Mouse (Mus musculus) myocyte (in vitro differentiated cells): Measurements from ENCODE around the gene Fancl. TPM values are rescaled to one million over a fixed set of nuclear protein-coding genes. Genes with fewer than 3 reads are reported as not detected.

Experiments used
- H3K27me3 ChIP-seq: one replicate; pipeline ENCODE4 v1.6.1; 2011; ENCODE audit not compliant: control insufficient read depth, insufficient read depth, insufficient read length
- H3K36me3 ChIP-seq: one replicate; pipeline ENCODE4 v1.6.1; 2011; ENCODE audit not compliant: control insufficient read depth, insufficient read depth
- H3K4me2 ChIP-seq: one replicate; pipeline ENCODE4 v1.6.1; 2011; ENCODE audit warnings: low read depth, control low read depth
- H3K4me3 ChIP-seq: one replicate; pipeline ENCODE4 v1.5.1; 2011; ENCODE audit warnings: mild to moderate bottlenecking, control low read depth, moderate library complexity
- H3K79me2 ChIP-seq: one replicate; pipeline ENCODE4 v1.6.1; 2011; ENCODE audit not compliant: control insufficient read depth, insufficient read depth
- H3ac ChIP-seq: one replicate; pipeline ENCODE4 v1.6.1; 2011; ENCODE audit not compliant: control insufficient read depth, insufficient read length
- CEBPB ChIP-seq: IDR thresholded peaks from 2 replicates; pipeline ENCODE4 v1.6.1; 2011; ENCODE audit warnings: mild to moderate bottlenecking, moderate library complexity; ENCODE audit not compliant: poor library complexity, insufficient read depth, severe bottlenecking
- E2F4 ChIP-seq: IDR thresholded peaks from one replicate; pipeline ENCODE4 v1.6.1; 2011; ENCODE audit warnings: mild to moderate bottlenecking, control low read depth, moderate library complexity; ENCODE audit not compliant: insufficient read depth
- MAX ChIP-seq: IDR thresholded peaks from one replicate; pipeline ENCODE4 v1.6.1; 2011; ENCODE audit warnings: low read depth, mild to moderate bottlenecking, control low read depth
- MYOD1 ChIP-seq, 3 experiments: IDR thresholded peaks; one replicate each; pipeline ENCODE4 v1.6.1; 2011; ENCODE audit warnings: control low read depth in 2 of 3, low read depth in 2 of 3, mild to moderate bottlenecking in 2 of 3, moderate library complexity in 1 of 3; ENCODE audit not compliant: insufficient read length in 2 of 3, control insufficient read depth in 1 of 3
- MYOG ChIP-seq, 3 experiments: IDR thresholded peaks; one replicate each; pipeline ENCODE4 v1.6.1; 2011; ENCODE audit warnings: control low read depth in 2 of 3, low read depth in 2 of 3, mild to moderate bottlenecking in 2 of 3; ENCODE audit not compliant: insufficient read length in 2 of 3, control insufficient read depth in 1 of 3, insufficient read depth in 1 of 3
- POLR2A ChIP-seq: IDR thresholded peaks from one replicate; pipeline ENCODE4 v1.6.1; 2011; ENCODE audit warnings: low read depth, mild to moderate bottlenecking, control low read depth, moderate library complexity; ENCODE audit not compliant: insufficient read length
- POLR2AphosphoS2 ChIP-seq: IDR thresholded peaks from one replicate; pipeline ENCODE4 v1.6.1; 2011; ENCODE audit warnings: low read depth, control low read depth; ENCODE audit not compliant: insufficient read length
- REST ChIP-seq: IDR thresholded peaks from one replicate; pipeline ENCODE4 v1.6.1; 2011; ENCODE audit warnings: mild to moderate bottlenecking, control low read depth, moderate library complexity; ENCODE audit not compliant: insufficient read depth, insufficient read length
- SRF ChIP-seq: IDR thresholded peaks from one replicate; pipeline ENCODE4 v1.6.1; 2011; ENCODE audit warnings: low read depth; ENCODE audit not compliant: control insufficient read depth, insufficient read length
- TCF12 ChIP-seq: IDR thresholded peaks from one replicate; pipeline ENCODE4 v1.6.1; 2011; ENCODE audit warnings: mild to moderate bottlenecking, control low read depth; ENCODE audit not compliant: poor library complexity, insufficient read depth, severe bottlenecking
- TCF3 ChIP-seq: IDR thresholded peaks from one replicate; pipeline ENCODE4 v1.6.1; 2011; ENCODE audit warnings: low read depth, control low read depth; ENCODE audit not compliant: insufficient read length
- USF1 ChIP-seq: IDR thresholded peaks from one replicate; pipeline ENCODE4 v1.6.1; 2011; ENCODE audit warnings: low read depth, mild to moderate bottlenecking, control low read depth, moderate library complexity
- polyA plus RNA-seq: library from polyadenylated mRNA; unstranded; fragments of >200 nt; fragmentation: generic; extraction: Trizol; gene quantifications from one replicate; pipeline ENCODE4 v1.2.1, GENCODE M21; 2012; ENCODE audit warnings: missing spikeins

Fancl gene
- polyA plus RNA-seq, 1 experiment: 9.8 TPM

DNA sequence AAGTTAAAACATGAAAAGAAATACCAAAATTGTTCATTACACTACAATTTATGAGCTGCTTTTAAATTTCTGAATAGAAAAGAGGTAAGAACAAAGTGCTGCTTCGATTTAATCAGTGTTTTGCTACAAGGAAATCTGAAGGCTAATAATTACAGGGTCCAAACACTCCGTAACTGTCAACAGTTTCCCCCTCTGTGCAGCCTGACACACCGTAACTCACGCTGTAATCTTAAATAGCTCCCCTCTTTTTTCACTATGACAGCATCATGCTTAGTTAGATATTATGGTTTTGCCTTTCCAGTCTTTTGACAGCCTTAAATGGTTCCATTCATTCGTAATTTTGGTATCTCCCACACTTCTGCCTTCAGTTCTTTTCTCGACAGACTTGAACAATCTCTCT lies 4.4 kb upstream of the Fancl start:
- Histone ChIP-seq H3ac (no peak overlapping the region), H3K4me2 (no peak overlapping the region), H3K27me3 (no peaks in the 10 kb centered on the region), H3K4me3 (no peak overlapping the region), H3K36me3 (no peaks in the 10 kb centered on the region), H3K79me2 (no peaks in the 10 kb centered on the region)
- TF ChIP-seq MAX (no peak), POLR2A (no peak), TCF12 (no peak), POLR2AphosphoS2 (no peak), SRF (no peak), USF1 (no peak), MYOG (IDR thresholded peaks at IDR 0.05; ENCODE audit: control insufficient read depth in 1 of 3, insufficient read depth in 1 of 3, insufficient read length in 2 of 3, low read depth in 2 of 3) (no peak), TCF3 (no peak), CEBPB (no peak)

DNA sequence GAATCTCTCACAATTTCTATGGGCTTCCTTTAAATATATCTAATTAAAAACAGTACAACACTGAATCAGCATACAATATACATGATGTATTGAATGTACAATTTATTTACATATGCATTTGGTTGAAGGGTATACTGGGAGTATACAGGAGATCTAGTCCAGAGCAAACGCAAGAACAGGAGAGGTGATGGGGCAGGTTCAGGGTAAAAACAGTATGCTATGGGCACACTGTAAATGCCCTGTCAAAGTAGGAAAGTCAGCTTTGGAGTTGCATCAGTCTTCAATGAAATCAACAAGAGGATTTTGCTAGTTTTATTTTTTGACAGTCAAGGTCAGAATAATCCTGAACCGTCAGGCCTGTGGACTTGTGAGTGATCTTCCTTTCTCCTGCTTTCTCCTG lies 743 bp downstream of the Fancl start:
- peak overlapping the region; percentile 75 for H3K4me2 ChIP-seq
- H3ac ChIP-seq: no peak overlapping the region
- TF ChIP-seq TCF12 (no peak), REST (no peak), MAX (no peak), MYOG (IDR thresholded peaks at IDR 0.05; ENCODE audit: control insufficient read depth in 1 of 3, insufficient read depth in 1 of 3, insufficient read length in 2 of 3, low read depth in 2 of 3) (no peak), E2F4 (no peak), SRF (no peak)
- H3K27me3 ChIP-seq: no peaks in the 10 kb centered on the region
- no peaks in the 10 kb centered on the region for H3K36me3 ChIP-seq
- H3K79me2 ChIP-seq: no peaks in the 10 kb centered on the region
- H3K4me3 ChIP-seq: peak overlapping the region; percentile 45

DNA sequence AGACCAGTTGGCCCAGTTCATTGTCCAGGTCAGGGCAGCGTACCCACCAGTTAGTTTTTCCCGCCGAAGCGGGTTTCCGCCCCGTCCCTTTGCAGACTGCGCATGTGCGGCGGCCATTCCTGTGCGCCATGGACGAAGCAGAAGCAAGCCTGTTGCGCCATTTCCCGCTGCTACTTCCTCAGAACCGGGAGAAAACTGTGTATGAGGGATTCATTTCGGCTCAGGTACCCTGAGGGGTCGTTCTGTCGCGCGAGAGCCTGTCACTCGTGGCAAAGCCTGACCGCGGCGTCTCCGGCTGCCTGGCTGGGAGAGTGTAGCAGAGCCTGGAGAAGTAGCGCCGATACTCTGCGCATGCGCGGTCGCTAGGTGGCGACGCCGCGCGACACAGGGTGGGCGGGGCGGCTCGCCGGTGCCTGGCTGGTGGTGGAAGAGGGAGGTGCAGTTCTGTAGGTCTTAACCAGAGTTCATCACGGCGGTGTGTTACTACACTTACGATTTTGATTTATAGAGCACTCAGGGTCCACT lies 1.2 kb downstream of the Fancl start:
- H3K27me3 ChIP-seq: no peaks in the 10 kb centered on the region
- TF ChIP-seq CEBPB: peak; percentile 53; the same call in 1 of the 2 replicates
- TF ChIP-seq MYOD1 (IDR thresholded peaks at IDR 0.05; ENCODE audit: control insufficient read depth in 1 of 3, insufficient read length in 2 of 3, low read depth in 2 of 3): peak in 1 of 3 experiments; percentile 2
- TF ChIP-seq USF1: no peak
- no peak for TF ChIP-seq TCF3
- no peak for TF ChIP-seq REST
- peak; percentile 76 for TF ChIP-seq POLR2A
- no peak for TF ChIP-seq MAX
- TF ChIP-seq POLR2AphosphoS2: peak; percentile 68
- TF ChIP-seq TCF12: no peak
- TF ChIP-seq SRF: no peak
- TF ChIP-seq E2F4: peak; percentile 89
- no peak for TF ChIP-seq MYOG (IDR thresholded peaks at IDR 0.05; ENCODE audit: control insufficient read depth in 1 of 3, insufficient read depth in 1 of 3, insufficient read length in 2 of 3, low read depth in 2 of 3)
- peak overlapping the region; percentile 1 for H3ac ChIP-seq
- peak overlapping the region; percentile 75 for H3K4me2 ChIP-seq
- no peaks in the 10 kb centered on the region for H3K36me3 ChIP-seq
- H3K4me3 ChIP-seq: peak overlapping the region; percentile 45
- H3K79me2 ChIP-seq: no peaks in the 10 kb centered on the region

DNA sequence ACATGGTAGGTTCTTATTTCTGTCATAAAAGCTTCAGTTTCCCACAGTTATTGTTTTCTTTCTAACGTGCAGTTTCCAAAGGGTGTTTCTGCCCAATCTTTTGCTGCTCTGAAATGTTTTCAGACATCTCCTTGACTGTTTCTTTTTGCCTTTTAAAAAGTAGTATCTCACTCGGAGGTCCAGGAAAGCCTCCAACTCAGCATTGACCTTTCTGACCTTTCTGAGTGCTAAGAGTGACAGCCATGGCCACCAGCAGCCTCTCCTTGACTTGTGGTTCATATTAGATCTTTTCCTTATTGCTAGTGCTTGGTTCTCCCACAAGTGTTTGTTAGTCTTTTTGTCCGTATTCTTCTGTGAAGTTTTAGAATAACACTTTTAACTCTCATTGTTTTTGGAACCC lies 9.6 kb downstream of the Fancl start:
- Histone ChIP-seq H3ac (no peak overlapping the region), H3K36me3 (no peaks in the 10 kb centered on the region), H3K27me3 (no peaks in the 10 kb centered on the region), H3K4me2 (no peak overlapping the region), H3K4me3 (no peak overlapping the region), H3K79me2 (no peaks in the 10 kb centered on the region)
- TF ChIP-seq MYOD1 (IDR thresholded peaks at IDR 0.05; ENCODE audit: control insufficient read depth in 1 of 3, insufficient read length in 2 of 3, low read depth in 2 of 3) (no peak), POLR2A (no peak)

DNA sequence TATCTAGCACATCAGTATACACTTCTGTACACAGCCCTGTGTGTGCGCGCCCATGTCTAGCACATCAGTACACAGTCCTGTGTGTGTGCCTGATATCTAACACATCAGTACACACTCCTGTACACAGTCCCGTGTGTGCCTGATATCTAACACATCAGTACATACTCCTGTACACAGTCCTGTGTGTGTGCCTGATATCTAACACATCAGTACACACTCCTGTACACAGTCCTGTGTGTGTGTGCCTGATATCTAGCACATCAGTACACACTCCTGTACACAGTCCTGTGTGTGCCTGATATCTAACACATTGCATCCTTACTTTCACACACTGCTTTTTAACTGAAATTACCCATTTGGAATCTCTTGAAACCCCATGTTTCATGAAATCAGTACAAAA lies 27.0 kb downstream of the Fancl start:
- H3K79me2 ChIP-seq: no peaks in the 10 kb centered on the region
- no peaks in the 10 kb centered on the region for H3K27me3 ChIP-seq
- TF ChIP-seq CEBPB: no peak
- no peak for TF ChIP-seq MYOG (IDR thresholded peaks at IDR 0.05; ENCODE audit: control insufficient read depth in 1 of 3, insufficient read depth in 1 of 3, insufficient read length in 2 of 3, low read depth in 2 of 3)
- no peak for TF ChIP-seq USF1
- TF ChIP-seq MYOD1 (IDR thresholded peaks at IDR 0.05; ENCODE audit: control insufficient read depth in 1 of 3, insufficient read length in 2 of 3, low read depth in 2 of 3): no peak
- no peak for TF ChIP-seq TCF3
- TF ChIP-seq E2F4: no peak
- TF ChIP-seq MAX: no peak
- no peak for TF ChIP-seq REST
- no peak for TF ChIP-seq POLR2A
- TF ChIP-seq POLR2AphosphoS2: no peak
- no peak for TF ChIP-seq TCF12
- no peak for TF ChIP-seq SRF
- H3K4me2 ChIP-seq: no peak overlapping the region
- H3K4me3 ChIP-seq: no peak overlapping the region
- no peaks in the 10 kb centered on the region for H3K36me3 ChIP-seq
- H3ac ChIP-seq: no peak overlapping the region
